Mouse (Mus musculus): ENCODE data around the gene Gm16434. TPM values are rescaled to one million over a fixed set of nuclear protein-coding genes. Genes with fewer than 3 reads are reported as not detected.

Gene Gm16434
- not detected for total RNA-seq (2023)

GRCm38 (mm10) chr14:7194440-7194839 is at the start of gene Gm16434:
Gene Gm16434 (minus strand): TSS chr14:7194540.

DNA sequence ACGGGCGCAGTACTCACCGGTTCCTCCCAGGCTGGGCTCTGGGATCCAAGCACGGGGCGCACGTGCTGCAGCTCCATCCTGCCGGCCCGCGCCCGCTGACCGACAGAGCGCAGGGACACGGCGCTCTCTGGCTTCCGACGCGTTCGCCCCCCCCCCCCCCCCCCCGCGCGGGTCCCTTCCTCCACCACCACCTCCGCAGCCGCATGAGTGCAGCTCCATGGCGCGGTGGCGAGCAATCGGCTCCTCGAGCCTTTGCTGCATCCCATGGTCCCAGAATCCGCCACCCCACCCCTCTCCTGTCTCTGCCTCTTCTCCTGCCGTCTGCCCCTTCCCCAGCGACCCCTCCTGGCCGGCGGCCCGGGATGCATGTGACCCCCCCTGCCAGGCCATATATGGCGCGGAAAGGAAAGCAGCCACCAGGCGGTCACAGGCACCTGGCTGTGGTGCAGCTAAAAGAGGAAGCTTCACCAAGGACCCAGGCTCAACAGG is 19.8 kb downstream of the Gm16434 start, which contains the start of gene Gm3512:
TSS of gene Gm3512 (minus strand) at position 51 of the 489 bp plus-strand sequence.

Other genes with a start within 250 kb of the Gm16434 start
- not detected for gene Gm6356, start 220.7 kb downstream of the Gm16434 start, total RNA-seq (2023)
- gene Gm10406, start 167.1 kb downstream of the Gm16434 start, total RNA-seq (2023) = not detected
- gene Gm3685, start 149.6 kb downstream of the Gm16434 start, total RNA-seq (2023) = not detected
- not detected for gene Gm3696, start 93.9 kb downstream of the Gm16434 start, total RNA-seq (2023)
- gene Gm6676, start 69.1 kb downstream of the Gm16434 start, total RNA-seq (2023) = not detected
- not detected for gene Gm3512, start 20.0 kb downstream of the Gm16434 start, total RNA-seq (2023)
- not detected for gene Gm3727, start 70.2 kb upstream of the Gm16434 start, total RNA-seq (2023)
- gene Gm3739, start 120.5 kb upstream of the Gm16434 start, total RNA-seq (2023) = under 1 TPM in 1 of 2 experiments, not detected in 1; 0.27 TPM
- not detected for gene Gm5797, start 137.9 kb upstream of the Gm16434 start, total RNA-seq (2023)
- not detected for gene Gm8374, start 170.6 kb upstream of the Gm16434 start, total RNA-seq (2023)